ENCODE assay signal across 19 mouse cellular contexts in the genomic region with DNA sequence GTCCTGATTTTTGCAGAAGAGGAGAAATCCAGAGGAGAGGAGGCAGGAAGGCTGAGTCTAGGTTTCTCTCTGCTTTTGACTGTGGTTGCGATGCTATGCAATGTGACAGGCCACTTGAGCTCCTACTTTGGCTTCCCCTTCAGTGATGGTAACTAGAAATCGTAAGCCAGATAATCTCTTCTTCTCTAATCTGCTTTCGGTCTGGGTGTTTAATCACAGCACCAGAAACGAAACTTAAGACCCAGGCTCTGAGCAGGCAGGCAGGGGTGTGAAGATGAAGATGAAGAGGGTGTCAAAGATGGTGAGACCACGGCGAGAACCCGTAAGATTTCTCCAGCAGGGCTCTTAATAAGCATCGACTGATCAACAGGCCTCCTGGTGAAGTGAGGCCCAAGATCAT.
"Had no signal": no experiment of that assay in that cellular context is flagged by ENCODE, and none has a peak within 500 bp of the region (broad histone marks: within the 10 kb centered on the region; RNA-seq: fewer than 3 reads in every experiment).

No protein-coding gene starts in this region.

- H3K27ac ChIP-seq: kidney, postnatal 0 days; liver, embryonic 14.5 days; lung, embryonic 15.5 days; stomach, embryonic 15.5 days had no signal

- H3K4me1 ChIP-seq: lung, embryonic 15.5 days; stomach, embryonic 15.5 days had no signal

- H3K9me3 ChIP-seq: lung, embryonic 15.5 days; stomach, embryonic 15.5 days had no signal

- H3K4me3 ChIP-seq: lung, embryonic 15.5 days; stomach, embryonic 15.5 days had no signal

- H3K36me3 ChIP-seq: lung, embryonic 15.5 days; stomach, embryonic 15.5 days had no signal

- H3K9ac ChIP-seq: liver, embryonic 14.5 days; lung, embryonic 15.5 days; stomach, embryonic 15.5 days had no signal

- DNase-seq: kidney, adult 18-20 months; kidney, adult 9 months; kidney, postnatal 36 days; layer of hippocampus, postnatal 36 days; lung, adult 18-20 months; lung, postnatal 10 days; lung, postnatal 36 days; midbrain, embryonic 14.5 days; right cerebral cortex, adult 18-20 months; right cerebral cortex, postnatal 14 days; right cerebral cortex, postnatal 4 days; thymus, postnatal 25 days had no signal

- H3K4me2 ChIP-seq: lung, embryonic 15.5 days; midbrain, embryonic 11.5 days; stomach, embryonic 15.5 days had no signal

- H3K27me3 ChIP-seq: lung, embryonic 15.5 days; stomach, embryonic 15.5 days had no signal

- ATAC-seq: inflammation-experienced regulatory T-cells, adult 6 months; intestine, embryonic 16.5 days had no signal
